ENCODE assay signal across 21 mouse cellular contexts in genomic region chr15:94443025-94443424, GRCm38 (mm10). TPM values are rescaled to one million over a fixed set of nuclear protein-coding genes. Genes with fewer than 3 reads are reported as not detected.
DNase-seq lines count a peak whose midpoint lies in the region; ATAC-seq and TF ChIP-seq lines count a peak whose summit lies in the region.
"Had no signal": no experiment of that assay in that cellular context is flagged by ENCODE, and none has a peak within 500 bp of the region (broad histone marks: within the 10 kb centered on the region; RNA-seq: fewer than 3 reads in every experiment).

No protein-coding gene starts in this region.

- TF ChIP-seq POLR2A in embryonic fibroblast, embryonic 13.5 days (IDR thresholded peaks at IDR 0.05; ENCODE audit: low read depth, low read length), result no peak

- H3K27ac ChIP-seq in gastrocnemius, adult 2 months, result peak overlapping the region; percentile 12; the same call in 1 of the 2 replicates
- no peak overlapping the region; the same call in 1 of the 2 replicates for H3K27ac ChIP-seq in midbrain, embryonic 11.5 days (ENCODE audit: low read depth, low read length)
- no peak overlapping the region for H3K27ac ChIP-seq in midbrain, embryonic 14.5 days (replicated peaks; ENCODE audit: low read depth, low read length)
- H3K27ac ChIP-seq in embryonic fibroblast, embryonic 13.5 days (ENCODE audit: insufficient read depth, low read length), result peak overlapping the region; percentile 41
- H3K27ac ChIP-seq: hindbrain, embryonic 14.5 days; layer of hippocampus, adult 2 months; liver, embryonic 13.5 days; lung, embryonic 15.5 days; macrophage; neural tube, embryonic 13.5 days had no signal

- no peaks in the 10 kb centered on the region for H3K9me3 ChIP-seq in midbrain, embryonic 11.5 days (ENCODE audit: control insufficient read depth, low read length)
- no peaks in the 10 kb centered on the region for H3K9me3 ChIP-seq in midbrain, embryonic 14.5 days (ENCODE audit: control insufficient read depth, low read length)
- H3K9me3 ChIP-seq: liver, embryonic 13.5 days; lung, embryonic 15.5 days; neural tube, embryonic 13.5 days had no signal

- H3K4me2 ChIP-seq in midbrain, embryonic 11.5 days, result no peak overlapping the region
- no peak overlapping the region for H3K4me2 ChIP-seq in midbrain, embryonic 14.5 days (ENCODE audit: low read length)
- H3K4me2 ChIP-seq: heart, embryonic 11.5 days; hindbrain, embryonic 14.5 days; liver, embryonic 13.5 days; lung, embryonic 15.5 days; neural tube, embryonic 13.5 days had no signal

- no peaks in the 10 kb centered on the region for H3K36me3 ChIP-seq in midbrain, embryonic 11.5 days (ENCODE audit: control insufficient read depth, insufficient read depth, low read length)
- no peaks in the 10 kb centered on the region for H3K36me3 ChIP-seq in midbrain, embryonic 14.5 days (ENCODE audit: control insufficient read depth, insufficient read depth, low read length)
- H3K36me3 ChIP-seq: liver, embryonic 13.5 days; lung, embryonic 15.5 days; neural tube, embryonic 13.5 days had no signal

- no peak for DNase-seq in gastrocnemius, adult 2 months
- no peak for DNase-seq in gastrocnemius, adult 18-20 months (ENCODE audit: low spot score)
- DNase-seq in midbrain, embryonic 11.5 days (ENCODE audit: low spot score, missing footprints), result no peak
- no peak for DNase-seq in midbrain, embryonic 14.5 days
- no peak for DNase-seq in spleen, postnatal 10 days (ENCODE audit: low spot score in 2 of 2)
- DNase-seq in thymus, adult 18-20 months, result no peak
- DNase-seq: adrenal gland, postnatal 14 days; cerebellum, adult 2 months; heart, postnatal 14 days; liver, embryonic 13.5 days; right cerebral cortex, postnatal 14 days; thymus, postnatal 4 days had no signal

- peaks cover 11% of the 10 kb centered on the region; the same call in 1 of the 2 replicates for H3K4me1 ChIP-seq in midbrain, embryonic 11.5 days (ENCODE audit: control insufficient read depth, insufficient read depth, low read length)
- H3K4me1 ChIP-seq in midbrain, embryonic 14.5 days (ENCODE audit: control insufficient read depth, insufficient read depth, low read length), result peaks cover 5% of the 10 kb centered on the region; the same call in 1 of the 2 replicates
- H3K4me1 ChIP-seq in embryonic fibroblast, embryonic 13.5 days (ENCODE audit: control insufficient read depth, insufficient read depth, low read length), result peaks cover 16% of the 10 kb centered on the region
- H3K4me1 ChIP-seq: liver, embryonic 13.5 days had no signal

- no peak overlapping the region for H3K9ac ChIP-seq in midbrain, embryonic 11.5 days (ENCODE audit: low read length)
- no peak overlapping the region for H3K9ac ChIP-seq in midbrain, embryonic 14.5 days (replicated peaks; ENCODE audit: low read length)
- H3K9ac ChIP-seq: hindbrain, embryonic 14.5 days; liver, embryonic 13.5 days; lung, embryonic 15.5 days; neural tube, embryonic 13.5 days had no signal

- no peak overlapping the region for H3K4me3 ChIP-seq in gastrocnemius, adult 2 months
- no peak overlapping the region for H3K4me3 ChIP-seq in midbrain, embryonic 11.5 days (ENCODE audit: low read depth, low read length)
- no peak overlapping the region for H3K4me3 ChIP-seq in midbrain, embryonic 14.5 days (replicated peaks; ENCODE audit: low read depth, low read length)
- no peak overlapping the region for H3K4me3 ChIP-seq in embryonic fibroblast, embryonic 13.5 days (ENCODE audit: insufficient read depth, low read length)
- H3K4me3 ChIP-seq: layer of hippocampus, adult 2 months; liver, embryonic 13.5 days; lung, embryonic 15.5 days; neural tube, embryonic 13.5 days had no signal

- H3K27me3 ChIP-seq in midbrain, embryonic 11.5 days (ENCODE audit: control insufficient read depth, insufficient read depth, low read length), result no peaks in the 10 kb centered on the region
- no peaks in the 10 kb centered on the region for H3K27me3 ChIP-seq in midbrain, embryonic 14.5 days (ENCODE audit: control insufficient read depth, insufficient read depth, low read length)
- H3K27me3 ChIP-seq: liver, embryonic 13.5 days; lung, embryonic 15.5 days; neural tube, embryonic 13.5 days had no signal

- WGBS in midbrain, embryonic 11.5 days, result 23% methylated on average over 2 of the region's 2 CpGs
- 14% methylated on average over 2 of the region's 2 CpGs for WGBS in midbrain, embryonic 14.5 days

- ATAC-seq in midbrain, embryonic 11.5 days (ENCODE audit: low FRiP score), result 0 out of 2 replicates have a peak, but pooled peaks have one; percentile 42
- no peak for ATAC-seq in midbrain, embryonic 14.5 days (ENCODE audit: low FRiP score, low TSS enrichment)
- ATAC-seq: activated CD4-positive, CD25-positive, alpha-beta regulatory T cell, adult 4 months had no signal

- no peak for TF ChIP-seq CTCF in gastrocnemius, adult 2 months (IDR thresholded peaks at IDR 0.05)
- no peak for TF ChIP-seq CTCF in embryonic fibroblast, embryonic 13.5 days (IDR thresholded peaks at IDR 0.05; ENCODE audit: borderline replicate concordance, insufficient read depth, low read length)

- intact Hi-C loops in gastrocnemius, adult 2 months (cut with DNase I), result no loop called here

RNA-seq across cellular contexts. Expression of gene Adamts20, which starts 22.2 kb away (rescaled TPM):
- 1 to 10 TPM; 2.9 to 5.4 TPM for total RNA-seq in gastrocnemius, adult 2 months (2021)
- total RNA-seq in gastrocnemius, adult 18-20 months (2021), result 1 to 10 TPM; 1.9 to 2.3 TPM
- polyA plus RNA-seq in midbrain, embryonic 11.5 days (2014; fragmentation: Nextera tagmentation; extraction: Ambion mirVana), result 3.1 and 3.5 TPM in 2 replicates
- 2.6 and 3.5 TPM in 2 replicates for polyA plus RNA-seq in midbrain, embryonic 14.5 days (2014; fragmentation: Nextera tagmentation; extraction: Ambion mirVana)
- 0.12 and 0.91 TPM in 2 replicates for polyA plus RNA-seq in embryonic fibroblast, embryonic 13.5 days (2011; ENCODE audit: insufficient read length, low read depth, missing spikeins)
- total RNA-seq: common myeloid progenitor, adult 5-6 weeks had no signal
- polyA plus RNA-seq: macrophage had no signal

Comparison
In these comparisons a context has a peak if more than half of its experiments do, and no peak if none do; other contexts are left out.
1. H3K27ac ChIP-seq: peak in gastrocnemius, adult 2 months (single experiment) and embryonic fibroblast, embryonic 13.5 days (single experiment); none in midbrain, embryonic 11.5 days (single experiment) and midbrain, embryonic 14.5 days (single experiment).